ENCODE assay signal across 9 mouse cellular contexts in genomic region chr1:75000496-75000895, GRCm38 (mm10). TPM values are rescaled to one million over a fixed set of nuclear protein-coding genes. Genes with fewer than 3 reads are reported as not detected.
DNase-seq lines count a peak whose midpoint lies in the region; ATAC-seq lines count a peak whose summit lies in the region.
"Had no signal": no experiment of that assay in that cellular context is flagged by ENCODE, and none has a peak within 500 bp of the region (broad histone marks: within the 10 kb centered on the region; RNA-seq: fewer than 3 reads in every experiment).

No protein-coding gene starts in this region.

- H3K9me3 ChIP-seq in midbrain, embryonic 11.5 days (ENCODE audit: control insufficient read depth, low read length): no peaks in the 10 kb centered on the region
- no peaks in the 10 kb centered on the region for H3K9me3 ChIP-seq in midbrain, embryonic 15.5 days
- H3K9me3 ChIP-seq: neural tube, embryonic 13.5 days had no signal

- H3K27ac ChIP-seq in midbrain, embryonic 11.5 days (ENCODE audit: low read depth, low read length): no peak overlapping the region
- H3K27ac ChIP-seq in midbrain, embryonic 15.5 days: no peak overlapping the region
- H3K27ac ChIP-seq: neural tube, embryonic 13.5 days had no signal

- DNase-seq in cerebellum, adult 11 months: peak; percentile 13
- DNase-seq in midbrain, embryonic 11.5 days (ENCODE audit: low spot score, missing footprints): peak; percentile 87
- DNase-seq in adrenal gland, postnatal 10 days: peak; percentile 72
- peak; percentile 61 for DNase-seq in embryo, embryonic 11 days
- peak; percentile 5 to 38 for DNase-seq in layer of hippocampus, adult 8-10 months (ENCODE audit: low spot score in 2 of 2)
- peak; percentile 69 for DNase-seq in retina, embryonic 14.5 days (ENCODE audit: low spot score)

- H3K4me3 ChIP-seq in midbrain, embryonic 11.5 days (ENCODE audit: low read depth, low read length): no peak overlapping the region
- H3K4me3 ChIP-seq in midbrain, embryonic 15.5 days: no peak overlapping the region
- H3K4me3 ChIP-seq: neural tube, embryonic 13.5 days had no signal

- ATAC-seq in cerebellum, adult (ENCODE audit: insufficient number of reproducible peaks, low FRiP score, low TSS enrichment): no peak
- no peak for ATAC-seq in midbrain, embryonic 11.5 days (ENCODE audit: low FRiP score)
- no peak for ATAC-seq in midbrain, embryonic 15.5 days (replicated peaks)

- WGBS in midbrain, embryonic 11.5 days: 0% methylated on average over 1 of the region's 1 CpGs
- 0% methylated on average over 1 of the region's 1 CpGs for WGBS in midbrain, embryonic 15.5 days

- no peak overlapping the region for H3K9ac ChIP-seq in midbrain, embryonic 11.5 days (ENCODE audit: low read length)
- no peak overlapping the region for H3K9ac ChIP-seq in midbrain, embryonic 15.5 days
- H3K9ac ChIP-seq: neural tube, embryonic 13.5 days had no signal

- no peaks in the 10 kb centered on the region for H3K4me1 ChIP-seq in midbrain, embryonic 11.5 days (ENCODE audit: control insufficient read depth, insufficient read depth, low read length)
- H3K4me1 ChIP-seq in midbrain, embryonic 15.5 days: no peaks in the 10 kb centered on the region
- H3K4me1 ChIP-seq: neural tube, embryonic 13.5 days had no signal

- H3K4me2 ChIP-seq in midbrain, embryonic 11.5 days: no peak overlapping the region
- H3K4me2 ChIP-seq in midbrain, embryonic 15.5 days: no peak overlapping the region
- H3K4me2 ChIP-seq: neural tube, embryonic 13.5 days had no signal

- H3K36me3 ChIP-seq in midbrain, embryonic 11.5 days (ENCODE audit: control insufficient read depth, insufficient read depth, low read length): no peaks in the 10 kb centered on the region
- no peaks in the 10 kb centered on the region for H3K36me3 ChIP-seq in midbrain, embryonic 15.5 days (replicated peaks)
- H3K36me3 ChIP-seq: neural tube, embryonic 13.5 days had no signal

- no peaks in the 10 kb centered on the region for H3K27me3 ChIP-seq in midbrain, embryonic 11.5 days (ENCODE audit: control insufficient read depth, insufficient read depth, low read length)
- no peaks in the 10 kb centered on the region for H3K27me3 ChIP-seq in midbrain, embryonic 15.5 days (replicated peaks)
- H3K27me3 ChIP-seq: neural tube, embryonic 13.5 days had no signal

RNA-seq across cellular contexts. Expression of gene Ihh, which starts 49.0 kb away (rescaled TPM):
- polyA plus RNA-seq in midbrain, embryonic 11.5 days (2014; fragmentation: Nextera tagmentation; extraction: Ambion mirVana): 0.22 TPM in 1 of 2 replicates, not detected in the other
- 0.10 and 0.11 TPM in 2 replicates for polyA plus RNA-seq in midbrain, embryonic 15.5 days (2015; fragmentation: Nextera tagmentation; extraction: Ambion mirVana)
- under 1 TPM; 0.18 to 0.48 TPM for total RNA-seq in adrenal gland, postnatal 10 days (2021)
- total RNA-seq in layer of hippocampus, adult 8-10 months (2022): under 1 TPM in 3 of 4 experiments, not detected in 1; 0.20 to 0.37 (median 0.32) TPM

Comparison
In these comparisons a context has a peak if more than half of its experiments do, and no peak if none do; other contexts are left out.
1. DNase-seq: peak in every context shown above with its lines; median percentile 87 in midbrain, embryonic 11.5 days; 72 in adrenal gland, postnatal 10 days; 69 in retina, embryonic 14.5 days; 61 in embryo, embryonic 11 days; 22 in layer of hippocampus, adult 8-10 months; 13 in cerebellum, adult 11 months.